8 mouse cellular contexts compared by ENCODE assay signal in genomic region chr9:35535110-35535509, GRCm38 (mm10). TPM values are rescaled to one million over a fixed set of nuclear protein-coding genes. Genes with fewer than 3 reads are reported as not detected.
A peak's percentile ranks its signal among the peaks of the same experiment; 100 is the strongest.
DNase-seq lines count a peak whose midpoint lies in the region.

No protein-coding gene starts in this region.

- H3K4me3 ChIP-seq in midbrain, embryonic 10.5 days: no peak overlapping the region

- H3K4me1 ChIP-seq in midbrain, embryonic 10.5 days: peaks cover 18% of the 10 kb centered on the region; the same call in 1 of the 2 replicates

- no peaks in the 10 kb centered on the region for H3K9me3 ChIP-seq in midbrain, embryonic 10.5 days (replicated peaks)

- no peak overlapping the region for H3K27ac ChIP-seq in midbrain, embryonic 10.5 days (replicated peaks)

- intact Hi-C loops in heart, postnatal 14 days (cut with DNase I): no loop called here
- intact Hi-C loops in left cerebral cortex, postnatal 25 days (cut with DNase I): loop anchor here (1.0 kb wide), 1 partner anchor 253 kb away; no protein-coding TSS in a partner anchor

- H3K36me3 ChIP-seq in midbrain, embryonic 10.5 days: no peaks in the 10 kb centered on the region

- peak; percentile 46 to 70 for DNase-seq in heart, adult 18-20 months
- DNase-seq in heart, adult 11 months: no peak
- peak; percentile 56 for DNase-seq in T-cell, adult 2 months (ENCODE audit: low spot score)
- peak; percentile 94 for DNase-seq in embryo, embryonic 10.5 days (ENCODE audit: low spot score)
- peak; percentile 48 to 71 for DNase-seq in heart, postnatal 14 days
- peak; percentile 60 to 61 for DNase-seq in left cerebral cortex, postnatal 25 days (ENCODE audit: low spot score in 2 of 2)
- DNase-seq in midbrain, embryonic 10.5 days (ENCODE audit: low spot score): peak; percentile 70
- peak; percentile 17 to 32 for DNase-seq in spleen, postnatal 36 days (ENCODE audit: low spot score in 2 of 2)

- 1% methylated on average over 2 of the region's 2 CpGs for WGBS in midbrain, embryonic 10.5 days

- no peaks in the 10 kb centered on the region; the same call in 1 of the 2 replicates for H3K27me3 ChIP-seq in midbrain, embryonic 10.5 days (ENCODE audit: low read depth, poor library complexity, severe bottlenecking)

RNA-seq across cellular contexts. Expression of gene Gm1113, which starts 17.0 kb away (rescaled TPM):
- total RNA-seq in heart, adult 18-20 months (2021): not detected
- not detected for total RNA-seq in heart, postnatal 14 days (2021)
- total RNA-seq in left cerebral cortex, postnatal 25 days (2021): not detected
- polyA plus RNA-seq in midbrain, embryonic 10.5 days (2016; fragmentation: Nextera tagmentation; extraction: Ambion mirVana): not detected in 2 replicates

RNA-seq across cellular contexts. Expression of gene Ddx25, which starts 23.2 kb away (rescaled TPM):
- total RNA-seq in heart, adult 18-20 months (2021): not detected
- total RNA-seq in heart, postnatal 14 days (2021): not detected
- 10 to 100 TPM; 14.1 to 14.6 TPM for total RNA-seq in left cerebral cortex, postnatal 25 days (2021)
- 8.0 and 8.2 TPM in 2 replicates for polyA plus RNA-seq in midbrain, embryonic 10.5 days (2016; fragmentation: Nextera tagmentation; extraction: Ambion mirVana)

RNA-seq across cellular contexts. Expression of gene Pus3, which starts 23.3 kb away (rescaled TPM):
- 1 to 10 TPM; 6.1 to 6.8 TPM for total RNA-seq in heart, adult 18-20 months (2021)
- total RNA-seq in heart, postnatal 14 days (2021): 1 to 10 TPM; 7.1 to 7.9 TPM
- 10 to 100 TPM; 12.5 to 13.3 TPM for total RNA-seq in left cerebral cortex, postnatal 25 days (2021)
- 18.5 and 19.5 TPM in 2 replicates for polyA plus RNA-seq in midbrain, embryonic 10.5 days (2016; fragmentation: Nextera tagmentation; extraction: Ambion mirVana)

RNA-seq across cellular contexts. Expression of gene Pate2, which starts 35.0 kb away (rescaled TPM):
- total RNA-seq in heart, adult 18-20 months (2021): not detected
- total RNA-seq in heart, postnatal 14 days (2021): not detected
- total RNA-seq in left cerebral cortex, postnatal 25 days (2021): under 1 TPM; 0.55 to 0.87 TPM
- polyA plus RNA-seq in midbrain, embryonic 10.5 days (2016; fragmentation: Nextera tagmentation; extraction: Ambion mirVana): 1.6 and 2.7 TPM in 2 replicates

RNA-seq across cellular contexts. Expression of gene Hyls1, which starts 35.1 kb away (rescaled TPM):
- total RNA-seq in heart, adult 18-20 months (2021): 1 to 10 TPM; 1.6 to 2.2 TPM
- 1 to 10 TPM; 2.8 to 3.0 TPM for total RNA-seq in heart, postnatal 14 days (2021)
- 1 to 10 TPM; 7.8 to 7.9 TPM for total RNA-seq in left cerebral cortex, postnatal 25 days (2021)
- 26.2 and 30.2 TPM in 2 replicates for polyA plus RNA-seq in midbrain, embryonic 10.5 days (2016; fragmentation: Nextera tagmentation; extraction: Ambion mirVana)

Comparison
In these comparisons a context has a peak if more than half of its experiments do, and no peak if none do; other contexts are left out.
1. RNA of gene Ddx25, which starts 23.2 kb away (total RNA-seq): 14.1 to 14.6 TPM in left cerebral cortex, postnatal 25 days; not detected in heart, adult 18-20 months and not detected in heart, postnatal 14 days; every median in the first group is over 10 times any median in the second.